In the genomic region with DNA sequence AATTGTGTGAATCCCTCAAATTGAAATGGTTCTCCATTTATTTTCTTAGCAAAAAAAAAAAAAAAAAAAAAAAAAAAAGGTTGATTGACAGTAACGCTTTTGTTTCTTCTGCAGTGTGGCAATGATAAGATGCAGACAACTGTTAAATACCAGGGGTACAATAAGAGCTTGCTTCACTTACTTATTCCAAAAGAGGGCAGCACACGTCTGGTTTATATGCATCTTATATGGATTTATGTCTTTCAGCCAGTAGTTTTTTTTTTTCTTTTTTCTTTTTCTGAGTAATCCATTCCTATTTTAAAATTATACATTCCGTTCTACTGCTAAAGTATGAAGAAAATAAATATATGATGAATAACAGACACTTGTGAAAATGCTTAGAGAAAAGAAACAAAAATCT, we compare ENCODE assay signal across 10 mouse cellular contexts.
DNase-seq lines count a peak whose midpoint lies in the region; ATAC-seq and TF ChIP-seq lines count a peak whose summit lies in the region.
"Had no signal": no experiment of that assay in that cellular context is flagged by ENCODE, and none has a peak within 500 bp of the region (broad histone marks: within the 10 kb centered on the region; RNA-seq: fewer than 3 reads in every experiment).

No protein-coding gene starts in this region.

- H3K79me2 ChIP-seq in heart, adult 2 months (replicated peaks; ENCODE audit: control insufficient read depth, insufficient read depth, low read length) = no peaks in the 10 kb centered on the region

- H3K27ac ChIP-seq in heart, adult 2 months = no peak overlapping the region
- no peak overlapping the region for H3K27ac ChIP-seq in heart, embryonic 12.5 days (ENCODE audit: poor library complexity, severe bottlenecking)
- H3K27ac ChIP-seq in lung, embryonic 14.5 days (ENCODE audit: low read depth) = no peak overlapping the region
- no peak overlapping the region for H3K27ac ChIP-seq in midbrain, embryonic 16.5 days (ENCODE audit: low read length)
- H3K27ac ChIP-seq: neural tube, embryonic 13.5 days had no signal

- DNase-seq in heart, adult 2 months = no peak
- DNase-seq in lung, embryonic 14.5 days = peak; percentile 85
- no peak for DNase-seq in lung, postnatal 25 days (ENCODE audit: low spot score)
- peak; percentile 14 for DNase-seq in embryo, embryonic 11.5 days (ENCODE audit: low read depth, low spot score)
- no peak for DNase-seq in cerebellum, postnatal 25 days

- no peaks in the 10 kb centered on the region for H3K36me3 ChIP-seq in heart, adult 2 months (ENCODE audit: control insufficient read depth, insufficient read depth, low read length)
- no peaks in the 10 kb centered on the region for H3K36me3 ChIP-seq in heart, embryonic 12.5 days
- H3K36me3 ChIP-seq in lung, embryonic 14.5 days (ENCODE audit: insufficient read depth) = no peaks in the 10 kb centered on the region
- no peaks in the 10 kb centered on the region for H3K36me3 ChIP-seq in midbrain, embryonic 16.5 days (ENCODE audit: control insufficient read depth, insufficient read depth, low read length)
- H3K36me3 ChIP-seq: neural tube, embryonic 13.5 days had no signal

- H3K4me1 ChIP-seq in heart, adult 2 months (ENCODE audit: control insufficient read depth, insufficient read depth, low read length) = no peaks in the 10 kb centered on the region
- no peaks in the 10 kb centered on the region for H3K4me1 ChIP-seq in heart, embryonic 12.5 days (replicated peaks)
- H3K4me1 ChIP-seq in lung, embryonic 14.5 days (ENCODE audit: insufficient read depth) = no peaks in the 10 kb centered on the region
- no peaks in the 10 kb centered on the region for H3K4me1 ChIP-seq in midbrain, embryonic 16.5 days (ENCODE audit: control insufficient read depth, insufficient read depth, low read length)
- H3K4me1 ChIP-seq: neural tube, embryonic 13.5 days had no signal

- no peak overlapping the region for H3K4me2 ChIP-seq in heart, embryonic 12.5 days
- no peak overlapping the region for H3K4me2 ChIP-seq in lung, embryonic 14.5 days
- H3K4me2 ChIP-seq in midbrain, embryonic 16.5 days (ENCODE audit: low read length) = no peak overlapping the region
- H3K4me2 ChIP-seq: neural tube, embryonic 13.5 days had no signal

- intact Hi-C loops in heart, adult 2 months (cut with DNase I) = no loop called here

- H3K27me3 ChIP-seq in heart, adult 2 months (ENCODE audit: control insufficient read depth, insufficient read depth, low read length) = no peaks in the 10 kb centered on the region
- H3K27me3 ChIP-seq in heart, embryonic 12.5 days (replicated peaks) = no peaks in the 10 kb centered on the region
- H3K27me3 ChIP-seq in lung, embryonic 14.5 days (ENCODE audit: insufficient read depth, low read length) = no peaks in the 10 kb centered on the region
- H3K27me3 ChIP-seq in midbrain, embryonic 16.5 days (ENCODE audit: control insufficient read depth, insufficient read depth, low read depth, low read length) = no peaks in the 10 kb centered on the region
- H3K27me3 ChIP-seq: neural tube, embryonic 13.5 days had no signal

- no peak overlapping the region for H3K4me3 ChIP-seq in heart, adult 2 months
- no peak overlapping the region for H3K4me3 ChIP-seq in heart, embryonic 12.5 days
- H3K4me3 ChIP-seq in lung, embryonic 14.5 days (ENCODE audit: low read depth, low read length) = no peak overlapping the region
- no peak overlapping the region for H3K4me3 ChIP-seq in midbrain, embryonic 16.5 days (ENCODE audit: low read depth, low read length)
- H3K4me3 ChIP-seq: neural tube, embryonic 13.5 days had no signal

- TF ChIP-seq CTCF in heart, adult 2 months (IDR thresholded peaks at IDR 0.05) = peak; percentile 47
- TF ChIP-seq CTCF in lung, embryonic 14.5 days (IDR thresholded peaks at IDR 0.05; ENCODE audit: low read depth) = peak; percentile 48

- TF ChIP-seq EP300 in heart, adult 2 months (IDR thresholded peaks at IDR 0.05; ENCODE audit: insufficient read depth, low read depth, low read length) = no peak

- no peak for TF ChIP-seq POLR2A in heart, adult 2 months (IDR thresholded peaks at IDR 0.05; ENCODE audit: insufficient read depth, low read depth, low read length)

- ATAC-seq in heart, embryonic 12.5 days (ENCODE audit: insufficient number of reproducible peaks, low FRiP score) = no peak
- ATAC-seq in lung, embryonic 14.5 days (ENCODE audit: insufficient read depth) = peak; percentile 69; the same call in 1 of the 2 replicates
- peak; percentile 80; the same call in 1 of the 2 replicates for ATAC-seq in midbrain, embryonic 16.5 days
- no peak for ATAC-seq in erythroid progenitor cell, adult 5-6 weeks (replicated peaks; ENCODE audit: low FRiP score, poor library complexity, severe bottlenecking)
- ATAC-seq: Patski had no signal

- no peaks in the 10 kb centered on the region for H3K9me3 ChIP-seq in heart, embryonic 12.5 days (replicated peaks)
- H3K9me3 ChIP-seq in lung, embryonic 14.5 days (ENCODE audit: low read depth, low read length) = no peaks in the 10 kb centered on the region
- H3K9me3 ChIP-seq in midbrain, embryonic 16.5 days (replicated peaks; ENCODE audit: control insufficient read depth, low read length, poor library complexity, severe bottlenecking) = no peaks in the 10 kb centered on the region
- H3K9me3 ChIP-seq: neural tube, embryonic 13.5 days had no signal

- no peak overlapping the region for H3K9ac ChIP-seq in heart, adult 2 months (ENCODE audit: low read depth, low read length)
- no peak overlapping the region for H3K9ac ChIP-seq in heart, embryonic 12.5 days
- no peak overlapping the region for H3K9ac ChIP-seq in lung, embryonic 14.5 days
- no peak overlapping the region for H3K9ac ChIP-seq in midbrain, embryonic 16.5 days (ENCODE audit: low read depth, low read length)
- H3K9ac ChIP-seq: neural tube, embryonic 13.5 days had no signal

- WGBS in heart, adult 2 months = 25% methylated on average over 3 of the region's 3 CpGs
- 29% methylated on average over 3 of the region's 3 CpGs for WGBS in heart, embryonic 12.5 days
- WGBS in lung, embryonic 14.5 days = 23% methylated on average over 3 of the region's 3 CpGs
- WGBS in midbrain, embryonic 16.5 days = 30% methylated on average over 3 of the region's 3 CpGs

Comparison
In these comparisons a context has a peak if more than half of its experiments do, and no peak if none do; other contexts are left out.
1. DNase-seq: peak in lung, embryonic 14.5 days (single experiment) and embryo, embryonic 11.5 days (single experiment); none in heart, adult 2 months (0 of 2), lung, postnatal 25 days (single experiment) and cerebellum, postnatal 25 days (0 of 2).
2. ATAC-seq: peak in lung, embryonic 14.5 days (single experiment) and midbrain, embryonic 16.5 days (single experiment); none in heart, embryonic 12.5 days (single experiment) and erythroid progenitor cell, adult 5-6 weeks (single experiment).